Mouse (Mus musculus) megakaryocyte, embryonic 14.5 days (primary cell): ENCODE data around the gene Kpna7. TPM values are rescaled to one million over a fixed set of nuclear protein-coding genes. Genes with fewer than 3 reads are reported as not detected.
A peak's percentile ranks its signal among the peaks of the same experiment; 100 is the strongest.
"Not testable (repeated sequence)": the region's sequence is repeated elsewhere in the genome, so short reads cannot be mapped to it uniquely, and the experiment has no call there.

Experiments used
- H3K27me3 ChIP-seq: replicated peaks from 2 replicates; pipeline ENCODE3; 2012; ENCODE audit warnings: inconsistent platforms
- H3K36me3 ChIP-seq: replicated peaks from 2 replicates; pipeline ENCODE3; 2012; ENCODE audit warnings: low read length, inconsistent platforms, mixed read lengths
- H3K4me1 ChIP-seq: 2 replicates; pipeline ENCODE4 v1.6.1; 2012; ENCODE audit warnings: inconsistent platforms
- H3K4me3 ChIP-seq: replicated peaks from 2 replicates; pipeline ENCODE3; 2012; ENCODE audit warnings: moderate library complexity, mild to moderate bottlenecking, inconsistent platforms
- H3K9me3 ChIP-seq: 2 replicates; pipeline ENCODE4 v1.6.1; 2012; ENCODE audit warnings: inconsistent platforms
- FLI1 ChIP-seq: IDR thresholded peaks from 2 replicates; pipeline ENCODE4 v1.6.1; 2012; ENCODE audit warnings: low read length, inconsistent platforms, mixed read lengths
- GATA1 ChIP-seq: IDR thresholded peaks from 3 replicates; pipeline ENCODE4 v1.6.1; 2012; ENCODE audit warnings: mixed read lengths, low read length, inconsistent platforms, borderline replicate concordance
- polyA plus RNA-seq: library from polyadenylated mRNA; stranded (reverse); fragments of >175 nt; gene quantifications from 2 replicates; pipeline ENCODE4 v1.2.3, GENCODE M21; 2012; ENCODE audit warnings: low replicate concordance; ENCODE audit not compliant: insufficient read depth

The Kpna7 gene
- not detected in 2 replicates for polyA plus RNA-seq

DNA sequence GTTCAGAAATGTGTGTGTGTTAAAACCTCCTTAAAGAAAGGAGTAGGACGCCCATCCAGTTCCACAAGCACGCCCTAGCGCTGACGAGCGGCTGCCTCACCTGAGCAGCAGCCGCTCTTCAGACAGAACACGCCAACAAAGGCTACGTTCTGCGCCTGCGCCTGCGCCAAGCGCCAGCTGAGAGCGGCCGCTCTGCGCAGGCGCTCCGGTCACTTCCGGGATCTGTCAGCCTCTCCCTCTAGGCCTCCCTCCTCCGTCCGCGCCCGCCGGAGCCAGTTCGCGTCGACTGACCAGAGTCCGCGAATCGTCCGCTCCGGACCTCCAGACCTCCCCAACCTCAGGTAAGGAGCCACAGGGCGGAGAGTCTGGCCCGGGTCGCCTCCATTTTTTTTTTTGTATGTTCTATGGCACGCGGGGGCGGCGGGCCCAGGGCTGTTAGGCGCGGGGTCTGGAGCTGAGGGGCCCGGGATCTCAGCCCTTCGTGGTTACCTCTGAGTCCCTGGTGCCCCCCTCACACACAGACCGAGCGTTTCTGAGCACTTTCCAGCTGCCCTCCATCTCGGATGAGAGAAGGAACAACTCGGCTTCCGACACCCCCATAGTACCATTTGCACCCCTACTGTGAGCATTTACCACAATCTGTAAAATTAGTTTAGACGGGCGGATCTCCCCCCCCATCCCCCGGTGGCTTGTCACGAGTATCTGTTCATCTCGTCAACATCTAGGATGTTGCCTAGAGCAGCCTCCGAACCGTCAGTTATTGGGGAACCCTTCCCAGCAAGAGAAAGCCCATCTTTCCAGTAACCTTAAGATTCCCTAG, at the start of gene Kpna7, which contains the start of gene Arpc1a:
TSS of gene Kpna7 (minus strand) at position 399 of the 820 bp plus-strand sequence.
TSS of gene Arpc1a (plus strand) at position 199 of the 820 bp plus-strand sequence.
- Histone ChIP-seq H3K4me3 (peak within 1 kb of the TSS; percentile 97), H3K4me1 (peaks cover 68% of the 10 kb centered on the region), H3K9me3 (no peaks in the 10 kb centered on the region), H3K36me3 (peaks cover 28% of the 10 kb centered on the region), H3K27me3 (no peaks in the 10 kb centered on the region)
- TF ChIP-seq FLI1 (no peak), GATA1 (no peak)

- H3K9me3 ChIP-seq, H3K4me3 ChIP-seq, H3K27me3 ChIP-seq: not testable (repeated sequence)
- Histone ChIP-seq H3K4me1 (peaks cover 34% of the 10 kb centered on the region), H3K36me3 (peaks cover 88% of the 10 kb centered on the region)
These were observed 49.4 kb upstream of the Kpna7 start for GRCm38 (mm10) chr5:145133275-145133674.

- Histone ChIP-seq H3K4me1 (peaks cover 25% of the 10 kb centered on the region), H3K9me3 (0 out of 2 replicates have a peak, but pooled peaks cover 2% of the 10 kb centered on the region), H3K36me3 (peaks cover 95% of the 10 kb centered on the region), H3K27me3 (no peaks in the 10 kb centered on the region), H3K4me3 (no peak overlapping the region)
- TF ChIP-seq GATA1, result no peak
- TF ChIP-seq FLI1, result no peak
These were observed 47.2 kb upstream of the Kpna7 start for GRCm38 (mm10) chr5:145130995-145131394.

DNA sequence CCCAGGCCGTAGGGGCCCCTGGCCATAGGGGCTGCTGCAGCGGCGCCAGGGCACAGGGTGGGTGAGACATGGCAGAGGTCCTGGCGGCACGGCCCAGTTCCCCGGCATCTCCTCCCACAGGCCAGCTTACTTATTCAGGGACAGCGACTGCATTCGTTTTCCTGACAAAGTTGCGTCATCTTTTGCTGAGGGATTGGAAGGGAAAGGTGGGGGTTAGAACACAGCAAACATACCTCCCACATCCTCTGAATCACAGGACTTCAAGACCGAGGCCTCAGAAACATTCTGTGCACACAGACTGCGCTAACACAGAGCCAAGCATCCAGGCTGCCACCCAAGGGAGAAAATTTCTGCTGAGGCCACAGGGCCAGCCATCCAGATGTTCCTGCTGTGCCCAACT, 46.4 kb upstream of the Kpna7 start:
- TF ChIP-seq FLI1 (no peak), GATA1 (no peak)
- H3K4me3 ChIP-seq, result no peak overlapping the region
- H3K36me3 ChIP-seq, result peaks cover 95% of the 10 kb centered on the region
- no peaks in the 10 kb centered on the region for H3K27me3 ChIP-seq
- peaks cover 28% of the 10 kb centered on the region for H3K4me1 ChIP-seq
- H3K9me3 ChIP-seq, result 0 out of 2 replicates have a peak, but pooled peaks cover 2% of the 10 kb centered on the region

DNA sequence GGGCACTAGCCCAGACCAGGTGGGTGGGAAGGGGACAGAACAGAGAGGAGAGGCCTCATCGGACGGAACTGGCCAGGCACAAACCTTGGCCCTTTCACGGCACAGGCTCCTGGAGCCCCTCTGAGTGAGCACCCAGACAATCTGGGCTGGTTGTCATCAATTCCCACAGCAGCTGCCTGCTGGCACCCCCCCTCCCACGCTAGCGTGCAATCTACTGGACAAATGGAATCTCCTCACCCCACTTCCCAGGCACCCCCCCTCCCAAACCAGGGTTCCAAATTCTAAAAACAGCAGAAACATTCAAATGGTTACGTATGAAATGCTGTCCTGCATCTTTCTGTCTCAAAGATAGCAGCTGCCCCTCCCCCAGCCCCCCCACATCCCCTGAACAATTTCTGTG, 45.9 kb upstream of the Kpna7 start:
- peaks cover 28% of the 10 kb centered on the region for H3K4me1 ChIP-seq
- not testable (repeated sequence) for H3K9me3 ChIP-seq, H3K27me3 ChIP-seq, H3K4me3 ChIP-seq
- H3K36me3 ChIP-seq, result peaks cover 95% of the 10 kb centered on the region

GRCm38 (mm10) chr5:145129124-145129523, 45.3 kb upstream of the Kpna7 start:
- Histone ChIP-seq H3K4me3 (no peak overlapping the region), H3K4me1 (peaks cover 31% of the 10 kb centered on the region), H3K27me3 (no peaks in the 10 kb centered on the region), H3K36me3 (peaks cover 95% of the 10 kb centered on the region), H3K9me3 (0 out of 2 replicates have a peak, but pooled peaks cover 2% of the 10 kb centered on the region)
- TF ChIP-seq FLI1 (no peak), GATA1 (no peak)

DNA sequence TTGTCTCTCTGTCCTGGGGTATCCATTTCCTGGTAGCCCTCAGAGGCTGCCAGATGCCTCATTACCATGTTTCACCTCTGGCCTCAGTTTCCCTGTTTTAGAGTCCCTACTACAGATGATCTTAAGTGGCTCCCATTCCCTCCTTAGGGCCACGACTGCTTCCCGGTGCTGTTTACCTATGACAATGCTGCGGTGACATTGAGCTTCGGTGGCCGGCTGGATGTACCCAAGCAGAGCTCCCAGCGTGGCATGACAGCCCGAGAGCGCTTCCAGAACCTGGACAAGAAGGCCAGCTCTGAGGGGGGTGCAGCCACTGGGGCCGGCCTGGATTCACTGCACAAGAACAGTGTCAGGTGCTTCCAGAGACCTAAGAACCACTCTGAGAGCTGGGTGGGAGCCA, 42.8 kb upstream of the Kpna7 start:
- Histone ChIP-seq H3K4me1 (peaks cover 41% of the 10 kb centered on the region), H3K4me3 (no peak overlapping the region), H3K27me3 (no peaks in the 10 kb centered on the region), H3K9me3 (0 out of 2 replicates have a peak, but pooled peaks cover 2% of the 10 kb centered on the region), H3K36me3 (peaks cover 96% of the 10 kb centered on the region)
- TF ChIP-seq GATA1 (no peak), FLI1 (no peak)

DNA sequence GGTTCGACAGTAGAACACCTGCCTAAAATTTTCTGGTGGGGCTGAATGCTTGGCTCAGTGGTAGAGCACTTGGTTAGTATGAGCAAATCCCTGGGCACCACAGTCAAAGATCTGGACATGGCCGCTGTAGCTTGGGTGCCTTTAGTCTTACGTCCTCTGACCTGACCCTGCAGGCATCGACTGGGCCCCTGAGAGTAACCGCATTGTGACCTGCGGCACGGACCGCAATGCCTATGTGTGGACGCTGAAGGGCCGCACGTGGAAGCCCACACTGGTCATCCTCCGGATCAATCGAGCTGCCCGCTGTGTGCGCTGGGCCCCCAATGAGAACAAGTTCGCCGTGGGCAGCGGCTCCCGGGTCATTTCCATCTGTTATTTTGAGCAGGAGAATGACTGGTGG, 39.6 kb upstream of the Kpna7 start:
- Histone ChIP-seq H3K36me3 (peaks cover 100% of the 10 kb centered on the region), H3K27me3 (no peaks in the 10 kb centered on the region), H3K4me1 (peaks cover 63% of the 10 kb centered on the region), H3K9me3 (0 out of 2 replicates have a peak, but pooled peaks cover 2% of the 10 kb centered on the region), H3K4me3 (no peak overlapping the region)
- TF ChIP-seq FLI1 (no peak), GATA1 (no peak)

GRCm38 (mm10) chr5:145120921-145121320, 37.1 kb upstream of the Kpna7 start:
- Histone ChIP-seq H3K4me3 (no peak overlapping the region), H3K4me1 (peaks cover 79% of the 10 kb centered on the region)

DNA sequence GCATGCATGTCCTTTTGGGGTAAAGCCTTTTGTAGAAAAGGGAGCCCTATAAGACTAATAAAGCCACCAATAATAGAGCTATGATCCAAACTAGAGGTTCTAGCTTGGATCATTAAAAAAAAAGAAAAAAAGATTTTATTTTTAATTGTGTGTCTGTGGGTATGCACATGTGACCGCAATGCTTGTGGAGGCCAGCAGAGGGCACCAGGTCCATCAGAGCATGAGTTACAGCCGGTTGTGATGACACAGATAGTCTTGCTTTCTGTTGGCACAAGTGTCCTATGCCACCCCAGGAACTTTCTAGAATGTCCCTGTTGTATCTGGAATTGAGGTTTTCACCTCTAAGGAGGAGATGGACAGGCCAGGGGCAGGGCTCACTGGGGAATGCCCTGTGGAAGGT, 35.6 kb upstream of the Kpna7 start:
- H3K4me3 ChIP-seq, result no peak overlapping the region
- TF ChIP-seq FLI1, result no peak
- TF ChIP-seq GATA1, result no peak
- H3K4me1 ChIP-seq, result peaks cover 76% of the 10 kb centered on the region
- peaks cover 76% of the 10 kb centered on the region for H3K36me3 ChIP-seq
- H3K9me3 ChIP-seq, result no peaks in the 10 kb centered on the region
- H3K27me3 ChIP-seq, result no peaks in the 10 kb centered on the region

More at GRCm38 (mm10) chr5:145120921-145121320, 37.1 kb upstream of the Kpna7 start:
- Histone ChIP-seq H3K9me3 (no peaks in the 10 kb centered on the region), H3K27me3 (no peaks in the 10 kb centered on the region), H3K36me3 (peaks cover 91% of the 10 kb centered on the region)
- TF ChIP-seq GATA1, result no peak
- no peak for TF ChIP-seq FLI1

- H3K27me3 ChIP-seq, result no peaks in the 10 kb centered on the region
- TF ChIP-seq GATA1 (no peak), FLI1 (no peak)
- peaks cover 74% of the 10 kb centered on the region for H3K4me1 ChIP-seq
- H3K9me3 ChIP-seq, result no peaks in the 10 kb centered on the region
- H3K36me3 ChIP-seq, result peaks cover 66% of the 10 kb centered on the region
- peak overlapping the region; percentile 9 for H3K4me3 ChIP-seq
These were observed 34.6 kb upstream of the Kpna7 start for GRCm38 (mm10) chr5:145118461-145118860.
